Mouse (Mus musculus): ENCODE measurements at regions not wholly inside any gene's neighbourhood (a gene's known extent, or its start where the extent isn't known, plus 50 kb on each side); places are given as distances from the start of the nearest gene placed in this dataset.
"Not testable (repeated sequence)": the region's sequence is repeated elsewhere in the genome, so short reads cannot be mapped to it uniquely, and the experiment has no call there.

DNA sequence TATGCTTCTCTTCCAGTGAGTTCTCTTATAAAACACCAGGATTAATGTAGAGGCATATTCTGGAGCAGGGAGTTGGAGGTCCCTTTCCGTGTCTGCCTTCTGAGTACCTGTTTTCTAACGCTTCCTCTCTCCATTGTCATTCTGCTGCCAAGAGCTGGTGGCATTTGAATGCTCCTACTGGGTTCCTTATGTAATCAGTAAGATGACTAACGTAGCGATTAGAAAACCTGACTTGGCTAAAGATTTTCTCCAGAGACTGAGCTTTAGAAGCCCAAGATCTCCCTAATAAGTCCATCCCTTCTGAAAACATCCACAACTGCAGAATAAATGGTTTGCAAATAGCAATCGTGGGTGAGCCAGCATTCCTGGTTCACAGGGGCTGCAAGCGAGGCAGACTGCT lies 174.5 kb downstream of the Dhx15 start:
- in situ Hi-C loops (cut with MboI, MseI): no loop called here

DNA sequence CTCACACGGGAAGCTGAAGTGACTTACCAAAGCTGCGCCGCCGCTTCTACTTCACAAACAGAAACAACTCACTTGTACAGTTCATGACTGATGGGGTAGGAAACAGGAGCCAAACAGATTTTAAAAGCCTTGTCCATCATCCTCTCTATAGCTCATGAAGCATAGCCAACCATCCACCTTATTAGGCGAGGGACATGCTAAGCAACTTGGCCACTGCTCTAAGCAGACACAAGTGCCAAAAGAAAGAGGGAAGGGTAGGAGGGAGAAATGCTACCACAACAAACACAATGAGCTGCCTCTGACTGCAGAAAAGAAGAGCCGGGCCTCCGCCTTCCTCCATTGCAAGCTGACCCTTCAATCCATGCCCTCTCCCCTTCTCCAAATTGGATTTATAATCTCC lies 179.9 kb downstream of the Dhx15 start:
- in situ Hi-C loops (cut with MboI, MseI): no loop called here

DNA sequence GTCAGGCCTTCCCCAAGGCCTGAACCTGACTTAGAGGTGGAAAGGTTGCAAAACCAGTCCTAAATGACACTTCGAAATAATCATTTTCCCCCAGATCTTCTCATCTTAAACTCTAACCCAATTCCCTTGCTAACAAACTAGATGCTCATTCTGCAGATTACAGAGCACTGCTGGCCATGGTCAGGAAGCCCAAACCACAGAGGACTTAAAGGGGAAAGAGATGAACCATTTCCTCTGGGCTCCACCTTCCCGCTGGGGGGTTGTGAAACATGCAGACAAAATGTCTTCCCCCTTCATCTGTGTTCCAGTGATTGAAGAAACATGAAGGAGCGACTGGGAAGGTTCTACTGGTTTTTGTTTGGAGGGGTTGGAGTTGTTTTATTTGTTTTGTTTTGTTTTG lies 181.4 kb downstream of the Dhx15 start:
- in situ Hi-C loops (cut with MboI, MseI): no loop called here

DNA sequence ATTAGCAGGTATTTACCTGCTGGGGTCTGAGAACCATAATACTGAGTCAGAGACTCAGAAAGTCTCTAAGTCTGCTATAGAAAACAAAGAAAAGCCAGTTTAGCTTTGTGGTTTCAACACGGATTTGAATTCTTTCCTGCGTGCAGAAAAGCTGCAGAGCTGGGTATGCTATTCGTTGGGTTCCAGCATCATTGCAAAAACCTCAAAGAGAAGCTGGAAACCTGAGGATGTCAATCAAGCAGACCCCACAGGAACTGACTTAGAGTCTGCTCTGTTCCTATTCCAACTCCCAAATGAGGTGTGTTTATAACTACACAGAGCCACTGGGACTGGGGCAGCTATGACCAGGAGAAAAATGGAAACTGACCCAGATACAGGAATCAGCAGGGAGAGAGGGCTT lies 183.5 kb downstream of the Dhx15 start:
- in situ Hi-C loops (cut with MboI, MseI): no loop called here

DNA sequence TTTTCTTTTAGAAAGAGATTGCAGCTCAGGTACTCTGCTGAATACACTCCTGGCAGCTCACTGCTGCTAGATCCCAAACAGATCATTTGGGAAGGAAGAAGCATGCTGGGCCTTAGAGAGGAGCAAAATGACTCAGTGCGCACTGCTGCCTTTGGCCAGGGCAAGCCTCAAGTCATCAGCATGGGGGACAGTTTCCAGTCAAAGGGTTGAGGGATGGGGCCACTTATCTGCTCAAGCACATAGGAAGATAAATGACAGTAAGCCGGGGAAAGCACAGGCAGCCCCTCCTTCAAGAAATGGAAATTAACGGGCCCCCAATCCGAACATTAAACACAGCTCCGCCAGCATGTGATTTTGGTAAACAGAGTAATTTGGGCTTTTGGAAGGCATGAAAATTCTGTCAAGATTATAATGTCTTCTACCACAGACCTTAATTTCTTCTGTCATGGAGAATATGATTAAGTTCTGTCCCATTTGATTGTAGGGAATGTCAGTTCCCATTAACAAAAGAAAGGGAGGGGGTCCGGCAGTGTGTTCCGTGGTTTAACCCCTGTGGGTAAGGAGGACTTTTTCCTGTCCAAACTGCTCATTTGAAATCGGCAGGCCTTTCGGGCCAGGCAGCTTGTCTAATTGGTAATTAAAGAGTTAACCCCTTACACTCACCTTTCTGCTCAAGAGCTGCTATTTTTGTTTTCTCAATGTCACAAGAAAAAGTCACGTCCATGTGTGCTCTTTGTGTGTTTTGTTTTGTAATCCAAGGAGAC lies 199.3 kb downstream of the Dhx15 start:
- in situ Hi-C loops (cut with MboI, MseI): no loop called here

DNA sequence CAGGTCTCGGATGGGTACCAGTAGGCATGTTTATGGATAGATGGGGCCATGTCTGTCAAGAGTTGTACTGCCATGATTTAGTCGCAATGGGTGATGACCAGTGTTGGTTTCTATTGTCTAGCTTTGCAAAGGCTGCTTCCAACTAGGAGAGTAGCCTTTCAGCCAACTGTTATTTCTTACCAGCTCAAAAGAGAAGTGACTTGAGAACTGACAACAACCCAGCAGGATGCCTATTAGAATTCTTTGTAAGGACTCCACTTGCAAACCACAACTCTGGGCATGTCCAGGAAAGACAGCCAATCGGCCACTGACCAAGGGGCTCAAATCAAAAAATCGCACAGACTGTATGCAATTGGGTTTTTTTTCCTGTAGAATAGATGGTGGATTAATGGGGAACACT lies 200.9 kb downstream of the Dhx15 start:
- in situ Hi-C loops (cut with MboI, MseI): no loop called here

DNA sequence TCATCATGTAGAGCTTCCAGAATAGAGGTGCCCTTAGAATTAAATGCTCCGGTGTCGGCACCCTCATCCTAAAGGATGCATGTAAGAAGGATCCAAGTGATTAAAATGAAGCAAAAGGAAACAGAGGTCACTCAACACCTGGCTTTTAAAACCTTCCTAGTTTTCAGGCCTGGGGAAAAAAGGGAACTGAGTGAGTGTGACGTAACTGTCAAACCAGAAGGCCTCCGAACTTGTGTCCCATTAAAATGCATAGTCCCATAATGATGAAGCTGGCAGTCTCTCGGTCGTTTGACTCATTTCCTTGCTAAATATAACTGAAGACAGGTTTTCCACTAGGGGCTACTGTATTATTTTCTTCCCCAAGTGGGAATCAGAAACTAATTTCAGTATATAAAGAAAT lies 201.4 kb downstream of the Dhx15 start:
- in situ Hi-C loops (cut with MboI, MseI): no loop called here

DNA sequence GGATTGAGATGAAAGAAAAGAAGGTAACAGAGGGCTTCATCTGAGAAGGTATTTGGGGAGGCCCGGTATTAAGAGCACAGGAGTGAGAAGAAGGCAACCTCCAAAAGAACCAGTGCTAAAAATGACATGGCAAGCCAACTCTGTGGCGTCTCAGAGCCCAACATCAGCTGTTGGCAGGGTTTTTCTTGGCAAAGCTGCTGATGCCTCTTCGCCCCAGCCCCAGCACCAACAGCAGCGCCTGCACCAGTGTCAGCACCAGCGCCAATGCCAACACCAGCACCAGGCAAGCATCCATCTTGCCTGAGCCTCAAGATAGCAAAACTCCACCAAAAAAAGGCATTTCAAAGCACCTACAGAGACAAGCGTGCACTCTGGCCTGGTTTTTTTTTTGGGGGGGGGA lies 205.3 kb downstream of the Dhx15 start:
- in situ Hi-C loops (cut with MboI, MseI): no loop called here

DNA sequence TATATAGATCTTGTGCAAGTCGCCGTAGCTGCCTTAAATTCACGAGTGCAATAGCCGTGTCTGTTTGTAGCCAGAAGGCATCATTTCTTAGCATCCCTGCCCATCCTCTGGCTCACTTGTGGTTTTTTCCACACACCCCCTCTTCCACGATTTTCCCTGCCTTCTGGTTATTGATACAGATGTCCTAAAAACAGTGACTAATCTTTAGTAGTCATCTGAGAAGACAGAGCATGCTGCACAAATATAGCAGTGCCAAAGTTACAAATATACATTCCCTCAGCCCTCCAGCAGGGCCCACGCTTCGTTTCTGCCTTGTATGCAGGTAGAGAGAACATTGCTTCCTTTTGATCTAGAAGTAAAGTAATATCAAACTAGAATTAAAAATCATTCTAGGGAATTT lies 207.5 kb downstream of the Dhx15 start:
- in situ Hi-C loops (cut with MboI, MseI): no loop called here

DNA sequence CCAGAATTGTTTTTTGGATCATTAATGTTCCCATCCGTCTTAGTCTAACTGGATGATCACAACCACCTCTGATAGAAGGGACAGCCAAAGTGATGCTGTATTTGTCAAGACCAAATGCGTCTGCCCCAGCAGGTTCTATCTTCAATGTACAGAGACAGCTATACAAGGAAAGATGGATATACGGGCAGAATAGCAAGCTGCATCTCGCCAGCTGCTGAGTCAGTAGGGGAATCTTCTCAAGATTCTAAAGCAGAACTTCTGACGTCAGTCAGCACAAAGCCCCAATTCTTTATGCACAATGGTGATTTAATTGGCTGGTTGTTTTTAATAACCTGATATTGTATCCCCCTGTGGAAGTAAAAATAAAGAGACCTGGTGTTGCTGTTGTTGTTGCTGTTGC lies 209.4 kb downstream of the Dhx15 start:
- in situ Hi-C loops (cut with MboI, MseI): no loop called here

DNA sequence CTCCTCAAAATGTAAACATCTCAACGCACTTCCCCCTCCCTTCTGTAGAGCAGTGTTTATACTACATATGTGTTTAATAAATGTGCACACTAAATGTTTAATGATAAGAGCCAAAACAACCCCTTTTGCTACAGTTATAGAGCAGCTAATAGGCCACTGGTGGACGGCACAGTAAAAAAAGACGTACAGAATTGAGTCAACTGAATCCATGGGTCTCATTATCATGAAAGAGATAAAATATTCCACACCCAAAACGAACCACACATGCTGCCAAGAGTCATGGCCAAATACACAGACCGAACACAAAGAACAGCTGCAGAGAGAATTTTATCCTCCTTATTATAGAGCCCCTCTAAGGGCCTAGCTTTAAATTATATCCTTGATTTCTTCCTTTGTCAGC lies 237.8 kb downstream of the Dhx15 start:
- in situ Hi-C loops (cut with MboI, MseI): no loop called here

DNA sequence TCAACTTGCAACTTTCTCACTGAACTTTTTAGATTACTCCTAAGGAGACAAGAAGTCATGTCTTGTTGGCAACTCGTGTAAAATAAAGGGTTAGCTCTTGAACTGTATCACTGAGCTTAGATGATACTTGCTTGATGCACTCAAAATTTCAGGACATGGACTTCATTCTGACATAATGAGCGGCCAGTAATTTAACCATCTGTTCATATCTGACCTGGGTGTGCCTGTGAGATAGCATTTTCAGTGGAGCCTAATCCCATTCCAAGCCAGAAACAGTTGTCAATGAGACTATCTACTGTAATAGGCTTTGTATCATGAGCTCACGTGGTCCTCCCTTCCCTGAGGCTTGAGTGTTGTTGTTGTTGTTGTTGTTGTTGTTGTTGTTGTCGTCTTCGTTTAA lies 240.3 kb downstream of the Dhx15 start:
- in situ Hi-C loops (cut with MboI, MseI): no loop called here

DNA sequence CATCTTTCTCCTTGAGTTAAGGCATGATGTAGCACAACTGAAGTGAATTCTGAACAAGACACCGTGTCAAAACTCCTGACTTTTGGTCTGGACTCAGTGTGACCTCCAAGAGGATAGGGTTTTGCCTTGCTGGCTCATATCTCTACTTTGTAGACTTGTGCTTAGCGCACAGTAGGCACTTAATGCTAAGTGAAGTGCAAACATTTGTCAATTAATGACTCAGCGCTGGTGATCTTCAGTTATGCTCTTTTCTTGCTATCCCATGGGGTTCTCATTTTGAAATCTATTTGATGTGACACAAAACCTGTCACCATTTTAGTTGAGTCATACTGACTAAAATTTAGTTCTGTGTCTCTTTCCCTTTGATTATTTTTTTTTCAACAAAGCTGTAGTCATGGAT lies 244.3 kb downstream of the Dhx15 start:
- in situ Hi-C loops (cut with MboI, MseI): no loop called here

DNA sequence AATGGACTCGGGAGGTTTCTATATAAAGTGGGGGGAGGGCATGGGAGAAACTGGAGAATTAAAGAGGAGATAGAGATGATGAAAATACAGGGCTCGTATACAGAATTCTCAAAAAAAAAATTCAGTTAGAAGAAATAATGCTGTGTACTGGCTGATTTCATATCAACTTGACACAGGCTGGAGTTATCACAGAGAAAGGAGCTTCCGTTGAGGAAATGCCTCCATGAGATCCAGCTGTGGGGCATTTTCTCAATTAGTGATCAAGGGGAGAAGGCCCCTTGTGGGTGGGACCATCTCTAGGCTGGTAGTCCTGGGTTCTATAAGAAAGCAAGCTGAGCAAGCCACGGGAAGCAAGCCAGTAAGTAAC lies 248.4 kb downstream of the Dhx15 start:
- in situ Hi-C loops (cut with MboI, MseI): not testable (repeated sequence)

DNA sequence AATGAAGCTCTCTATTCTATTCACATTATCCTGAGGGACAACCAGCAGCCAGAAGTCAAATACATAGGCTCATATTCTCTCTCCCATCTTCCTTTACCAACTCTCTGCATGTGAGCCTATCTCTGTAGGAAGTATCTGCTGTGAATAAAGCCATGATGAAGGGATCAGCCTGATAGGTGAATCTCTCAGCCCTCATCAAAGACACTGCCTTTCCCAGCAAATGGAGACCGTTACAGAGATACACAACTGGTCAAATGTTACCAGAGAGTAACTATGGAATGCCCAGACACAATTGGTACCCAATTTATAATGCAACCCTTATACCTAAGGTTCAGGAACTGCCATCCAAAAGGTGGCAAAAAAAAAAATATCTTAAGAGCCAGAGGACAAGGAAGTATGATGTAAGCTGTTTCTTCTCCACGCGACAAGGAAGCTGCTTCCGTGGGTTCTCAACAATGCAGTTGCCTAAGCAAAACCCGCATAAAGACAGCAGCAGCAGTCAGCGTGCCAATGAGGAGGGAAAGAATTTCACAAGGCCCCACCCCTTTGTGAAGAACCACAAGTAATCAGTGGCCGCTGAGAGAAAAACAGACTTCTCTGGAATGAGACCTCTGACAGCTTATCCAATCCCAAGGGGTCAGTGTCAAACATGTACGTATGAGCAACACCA lies 248.9 kb downstream of the Dhx15 start:
- in situ Hi-C loops (cut with MboI, MseI): no loop called here

DNA sequence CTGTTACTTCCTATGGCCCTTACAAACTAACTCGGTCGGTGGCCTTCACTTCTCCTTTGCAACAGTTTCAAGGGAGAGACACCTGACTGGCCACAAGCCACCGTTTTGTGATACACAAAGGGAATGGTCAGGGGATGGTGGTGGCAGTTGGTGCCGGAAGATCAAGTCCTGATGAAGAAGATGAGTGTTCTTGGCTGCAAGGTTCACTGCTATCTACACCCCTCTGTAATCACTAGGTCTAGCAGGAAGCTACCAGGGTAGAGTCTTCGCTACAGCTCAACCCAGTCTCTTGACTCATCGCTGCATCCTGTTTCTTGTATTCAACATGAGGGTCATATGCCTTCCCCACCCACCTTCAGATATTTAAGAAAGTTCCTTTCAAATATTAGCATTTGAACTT lies 251.5 kb downstream of the Dhx15 start:
- in situ Hi-C loops (cut with MboI, MseI): no loop called here

DNA sequence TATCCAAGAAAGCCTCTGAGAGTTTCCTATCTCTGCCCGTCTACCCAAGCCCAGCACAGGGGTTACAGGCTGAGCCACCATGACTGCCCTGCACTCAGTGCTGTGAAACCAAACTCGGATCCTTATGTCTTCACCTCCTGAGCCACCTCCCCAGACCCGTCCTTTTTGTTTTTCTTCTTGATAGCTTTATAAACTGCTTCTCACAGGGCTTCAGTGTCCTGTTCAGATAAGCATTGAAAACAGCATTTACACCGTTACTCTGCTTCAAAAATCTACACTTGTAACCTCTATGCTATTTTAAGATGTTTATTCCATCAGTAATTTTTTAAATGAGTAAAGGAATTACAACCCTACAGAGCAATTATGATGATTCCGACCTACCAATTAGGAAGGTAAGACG lies 253.0 kb downstream of the Dhx15 start:
- in situ Hi-C loops (cut with MboI, MseI): no loop called here

DNA sequence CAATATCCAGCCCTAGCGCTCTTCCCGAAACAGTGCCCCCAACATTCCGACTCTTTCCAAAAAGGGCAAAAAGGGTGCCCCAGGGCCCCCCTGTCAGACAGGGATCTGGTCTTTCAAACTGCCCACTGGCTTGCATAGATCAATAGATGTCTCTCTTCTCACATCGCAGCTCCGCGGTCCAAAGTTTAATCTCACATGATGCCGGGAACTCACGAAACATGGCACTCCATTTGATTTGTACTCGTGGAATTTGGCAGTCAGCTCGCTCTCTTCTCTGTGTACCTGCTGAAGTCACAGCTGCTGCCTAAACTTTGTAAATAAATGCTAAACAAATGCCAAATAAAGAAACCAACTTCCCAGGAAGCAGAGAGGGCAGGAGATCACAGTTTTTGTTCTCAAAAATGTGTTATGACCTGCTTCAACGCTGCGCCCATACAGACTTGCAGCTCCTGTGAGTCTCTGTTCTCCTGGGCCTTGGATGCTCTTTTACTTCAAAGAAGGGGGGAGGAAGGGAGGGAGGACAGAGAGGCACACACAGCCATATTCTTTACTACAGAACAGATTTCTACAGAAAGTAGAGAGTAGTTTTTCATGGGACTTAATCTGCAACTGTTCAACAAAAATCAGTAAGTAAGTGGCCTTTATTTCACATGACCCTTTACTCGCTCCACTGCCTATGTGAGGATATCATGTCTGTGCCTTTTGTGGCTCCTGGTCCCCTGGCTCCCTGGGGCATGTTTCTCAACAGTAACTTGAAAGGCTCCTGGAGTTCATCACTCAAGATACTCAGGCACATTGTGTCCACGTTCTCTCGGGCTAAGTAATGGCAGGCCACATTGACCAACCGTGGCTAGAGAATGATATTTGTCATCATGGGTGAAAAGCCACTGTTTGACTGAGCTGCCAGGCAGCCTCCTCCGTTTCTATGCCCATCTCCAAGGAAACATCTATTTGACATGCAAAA lies 254.6 kb downstream of the Dhx15 start:
- in situ Hi-C loops (cut with MboI, MseI): no loop called here

DNA sequence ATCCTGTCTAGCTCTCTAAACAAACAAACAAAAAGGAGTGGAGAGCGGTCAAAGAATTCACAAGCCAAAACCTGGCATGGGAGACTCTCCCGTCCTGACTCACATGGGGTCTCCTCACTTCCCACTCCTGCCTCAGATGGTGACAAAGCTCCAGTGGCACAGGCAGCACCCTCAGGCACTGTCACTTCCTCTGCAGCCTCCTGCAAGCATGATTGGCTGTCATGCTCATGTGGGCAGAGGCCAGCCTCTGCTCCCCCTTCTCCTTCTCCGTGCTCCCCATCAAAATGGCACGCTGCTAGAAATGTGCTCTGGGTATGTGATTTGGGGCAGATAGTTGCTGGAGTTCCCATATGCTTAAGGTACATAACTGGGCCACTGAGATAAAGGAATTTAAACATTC lies 255.4 kb downstream of the Dhx15 start:
- in situ Hi-C loops (cut with MboI, MseI): no loop called here

DNA sequence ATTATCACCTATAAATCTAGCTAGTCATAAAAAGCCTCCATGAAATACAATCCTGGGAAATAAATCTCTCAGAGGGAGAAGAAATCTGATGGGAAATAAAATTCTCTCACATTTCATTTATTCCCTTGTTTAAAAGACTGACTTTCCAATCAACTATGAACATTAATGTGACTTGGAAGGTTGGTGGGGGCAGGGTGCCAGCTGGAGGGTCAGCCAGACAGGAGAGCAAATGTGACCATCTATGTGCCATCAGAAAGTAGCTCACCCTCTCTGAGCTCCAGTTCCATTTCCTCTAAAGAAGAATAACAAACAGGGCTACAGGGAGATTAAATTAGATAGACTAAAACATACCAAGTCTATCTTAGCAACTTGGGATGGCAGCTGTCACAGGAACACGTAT lies 257.0 kb downstream of the Dhx15 start:
- in situ Hi-C loops (cut with MboI, MseI): no loop called here

DNA sequence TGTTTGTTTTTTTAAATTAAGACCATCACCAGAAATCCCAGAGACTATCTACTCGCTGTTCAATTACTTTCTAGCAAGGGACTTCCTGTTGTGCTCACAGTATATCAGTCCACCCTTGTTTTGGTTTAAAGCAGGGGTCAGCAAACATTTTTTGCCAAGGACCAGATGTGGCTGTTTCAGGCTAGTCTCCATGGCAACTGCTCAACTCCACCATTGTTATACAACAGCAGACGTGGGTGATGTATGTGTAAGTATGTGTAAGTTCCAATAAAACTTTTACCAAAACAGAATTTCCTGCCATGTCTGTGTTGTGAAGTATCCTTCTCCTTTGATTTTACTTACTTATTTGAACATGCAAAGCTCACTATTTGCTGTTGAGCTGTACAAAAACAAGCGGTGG lies 259.9 kb downstream of the Dhx15 start:
- in situ Hi-C loops (cut with MboI, MseI): no loop called here

DNA sequence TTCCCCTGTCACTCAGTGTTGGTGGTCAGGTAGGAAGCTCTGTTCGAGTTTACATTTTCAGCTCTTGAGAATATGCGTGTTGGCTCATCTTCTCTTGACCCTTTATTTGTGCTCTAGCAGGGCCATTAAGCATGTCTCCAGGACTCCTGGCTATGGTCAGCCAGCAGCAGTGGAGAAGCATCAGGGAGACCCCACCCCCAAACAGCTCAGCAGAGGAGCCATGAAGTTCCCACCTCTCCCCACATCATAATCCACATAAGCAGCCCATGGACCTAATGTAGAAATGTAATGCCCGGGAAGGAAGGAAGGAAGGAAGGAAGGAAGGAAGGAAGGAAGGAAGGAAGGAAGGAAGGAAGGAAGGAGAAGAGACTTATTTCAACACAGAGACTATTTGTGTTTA lies 261.5 kb downstream of the Dhx15 start:
- in situ Hi-C loops (cut with MboI, MseI): no loop called here

DNA sequence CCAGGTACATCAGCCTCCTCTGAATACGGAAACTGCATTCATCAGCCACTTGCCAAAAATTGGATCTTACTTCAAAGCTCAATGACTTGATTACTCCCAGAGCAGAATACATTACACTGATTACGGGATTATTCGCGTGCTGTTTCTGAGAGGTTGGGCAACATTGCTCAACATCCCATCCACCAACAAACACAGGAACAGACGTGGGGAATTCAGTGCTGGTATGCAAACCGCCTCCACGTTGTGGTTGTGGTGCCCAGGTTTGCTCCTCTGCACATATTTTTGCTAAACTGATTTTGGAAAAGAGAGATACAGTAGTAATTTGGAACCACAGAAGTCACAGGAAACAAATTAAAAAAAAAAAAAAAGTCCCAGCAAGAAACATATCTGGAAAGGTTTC lies 266.9 kb downstream of the Dhx15 start:
- in situ Hi-C loops (cut with MboI, MseI): no loop called here

Data from T-helper 2 cell (primary cell).